Mouse (Mus musculus) monocyte, adult 5-6 weeks (primary cell): ENCODE data around the gene Olfr1167. TPM values are rescaled to one million over a fixed set of nuclear protein-coding genes. Genes with fewer than 3 reads are reported as not detected.
"Not testable (repeated sequence)": the region's sequence is repeated elsewhere in the genome, so short reads cannot be mapped to it uniquely, and the experiment has no call there.

Experiments
- ATAC-seq: fragments of 153-309, 156-312 bp; replicated peaks from 2 replicates; pipeline ENCODE4 v1.8.0; 2017; ENCODE audit warnings: mild to moderate bottlenecking; ENCODE audit not compliant: low TSS enrichment, insufficient number of reproducible peaks, severe bottlenecking, poor library complexity, low FRiP score
- total RNA-seq: library from RNA; stranded (forward); fragments of 200-1000, 200-491, 200-594 nt; gene quantifications from 3 replicates; pipeline ENCODE4 v1.2.3, GENCODE M21; 2017

Gene Olfr1167
- total RNA-seq = not detected in 3 replicates

DNA sequence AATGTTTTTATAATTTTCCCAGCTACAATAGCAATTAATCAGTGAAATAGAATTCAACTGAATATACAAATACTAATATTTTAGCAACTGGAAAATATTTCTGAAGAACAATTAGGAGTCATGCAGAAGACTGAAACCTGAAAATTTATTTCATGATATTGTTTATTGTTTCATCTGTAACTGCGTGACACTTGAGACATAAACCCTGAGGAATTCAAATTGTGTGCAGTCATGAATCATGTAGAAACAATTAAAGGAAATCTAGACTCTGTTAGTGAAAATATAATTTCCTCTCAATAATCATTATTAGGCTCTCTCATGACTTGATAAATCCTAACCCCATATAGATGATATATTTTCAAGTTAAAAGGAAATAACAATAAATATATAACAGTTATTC, at the start of gene Olfr1167:
Gene Olfr1167, minus strand, starts transcription at position 101 of the 400 bp plus-strand sequence.
- not testable (repeated sequence) for ATAC-seq

DNA sequence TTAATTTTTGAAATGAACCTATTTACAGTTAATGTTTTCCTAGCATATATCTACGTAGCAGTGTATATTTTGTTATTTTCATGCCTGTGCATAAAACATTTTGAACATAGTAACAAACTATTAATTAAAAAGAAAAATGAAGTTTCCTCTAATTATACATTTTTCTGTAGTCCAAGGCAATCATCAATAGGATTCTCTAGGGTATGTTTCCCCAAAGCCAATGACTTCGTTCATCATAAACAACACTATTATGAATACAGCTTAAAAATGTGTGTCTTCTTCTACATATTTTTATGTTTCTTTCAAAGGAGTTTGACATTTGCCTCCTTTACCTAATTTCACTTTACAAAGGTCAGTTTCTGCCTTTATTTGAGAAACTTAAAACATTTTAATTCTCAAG, 26.6 kb upstream of the Olfr1167 start, which contains the start of gene Olfr1168:
Gene Olfr1168, plus strand, starts transcription at position 301 of the 400 bp plus-strand sequence.
- no peak for ATAC-seq

DNA sequence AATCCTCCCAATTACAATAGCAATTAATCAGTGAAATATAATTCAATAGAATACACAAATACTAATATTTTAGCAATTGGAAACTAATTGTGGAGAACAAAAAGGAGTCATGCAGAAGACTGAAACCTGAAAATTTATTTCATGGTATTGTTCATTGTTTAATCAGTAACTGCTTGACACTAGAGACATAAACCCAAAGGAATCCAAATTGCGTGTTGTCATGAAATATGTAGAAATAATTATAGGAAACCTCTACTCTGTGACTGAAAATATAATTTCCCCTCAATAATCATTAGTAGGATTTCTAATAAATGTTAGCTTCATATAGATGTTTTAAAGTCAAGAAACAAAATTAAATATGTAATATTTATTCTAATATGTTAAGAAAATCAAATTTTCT, 26.8 kb downstream of the Olfr1167 start, which contains the start of gene Olfr1166:
Gene Olfr1166, minus strand, starts transcription at position 101 of the 400 bp plus-strand sequence.
- ATAC-seq = no peak

Other genes with a start within 250 kb of the Olfr1167 start
- gene Olfr1155, start 210.1 kb downstream of the Olfr1167 start, total RNA-seq = not detected in 3 replicates
- gene Olfr1156, start 202.1 kb downstream of the Olfr1167 start, total RNA-seq = not detected in 3 replicates
- not detected in 3 replicates for gene Olfr1157, start 186.9 kb downstream of the Olfr1167 start, total RNA-seq
- not detected in 3 replicates for gene Olfr74, start 180.5 kb downstream of the Olfr1167 start, total RNA-seq
- gene Olfr1158, start 165.1 kb downstream of the Olfr1167 start, total RNA-seq = not detected in 3 replicates
- gene Olfr1160, start 146.9 kb downstream of the Olfr1167 start, total RNA-seq = 0.32 TPM in 1 of 3 replicates, not detected in the others
- not detected in 3 replicates for gene Olfr1161, start 132.4 kb downstream of the Olfr1167 start, total RNA-seq
- not detected in 3 replicates for gene Olfr73, start 117.5 kb downstream of the Olfr1167 start, total RNA-seq
- gene Olfr1162, start 104.1 kb downstream of the Olfr1167 start, total RNA-seq = not detected in 3 replicates
- gene Olfr1163, start 83.4 kb downstream of the Olfr1167 start, total RNA-seq = not detected in 3 replicates
- gene Olfr1164, start 61.2 kb downstream of the Olfr1167 start, total RNA-seq = not detected in 3 replicates
- gene Olfr1166, start 26.9 kb downstream of the Olfr1167 start, total RNA-seq = not detected in 3 replicates
- not detected in 3 replicates for gene Olfr1168, start 26.7 kb upstream of the Olfr1167 start, total RNA-seq
- gene Olfr1170, start 73.1 kb upstream of the Olfr1167 start, total RNA-seq = not detected in 3 replicates
- gene Olfr1173, start 124.7 kb upstream of the Olfr1167 start, total RNA-seq = 0.53 TPM in 1 of 3 replicates, not detected in the others
- gene Olfr1174-ps, start 159.9 kb upstream of the Olfr1167 start, total RNA-seq = not detected in 3 replicates
- 0.19 TPM in 1 of 3 replicates, not detected in the others for gene Olfr1175-ps, start 172.0 kb upstream of the Olfr1167 start, total RNA-seq
- not detected in 3 replicates for gene Olfr1176, start 181.5 kb upstream of the Olfr1167 start, total RNA-seq
- gene Olfr1177-ps, start 191.3 kb upstream of the Olfr1167 start, total RNA-seq = not detected in 3 replicates
- gene Olfr1178, start 231.9 kb upstream of the Olfr1167 start, total RNA-seq = not detected in 3 replicates